Mouse (Mus musculus): ENCODE results near the gene Prl2c1.
"Not testable (repeated sequence)": the region's sequence is repeated elsewhere in the genome, so short reads cannot be mapped to it uniquely, and the experiment has no call there.

Prl2c1 gene

DNA sequence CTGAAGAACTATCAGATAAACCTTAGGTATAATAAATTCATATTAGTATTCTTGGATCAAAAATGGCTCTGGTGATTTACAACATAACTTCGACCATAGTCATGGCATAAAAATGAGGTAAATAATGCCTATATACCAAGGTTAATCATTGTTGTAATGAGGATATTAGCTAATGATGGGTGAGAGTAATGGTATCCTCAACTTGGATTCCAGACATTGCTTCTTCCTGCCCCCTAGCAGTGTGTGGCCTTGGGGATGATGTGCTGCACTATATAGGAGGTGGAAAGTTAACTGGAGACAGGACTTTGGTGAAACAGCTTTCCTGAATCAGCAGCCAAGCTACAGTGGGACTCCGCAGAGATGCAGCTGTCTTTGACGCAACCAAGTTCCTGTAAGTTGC, at the start of gene Prl2c1:
Gene Prl2c1, plus strand, starts transcription at position 301 of the 400 bp plus-strand sequence.
- no peak for DNase-seq

DNA sequence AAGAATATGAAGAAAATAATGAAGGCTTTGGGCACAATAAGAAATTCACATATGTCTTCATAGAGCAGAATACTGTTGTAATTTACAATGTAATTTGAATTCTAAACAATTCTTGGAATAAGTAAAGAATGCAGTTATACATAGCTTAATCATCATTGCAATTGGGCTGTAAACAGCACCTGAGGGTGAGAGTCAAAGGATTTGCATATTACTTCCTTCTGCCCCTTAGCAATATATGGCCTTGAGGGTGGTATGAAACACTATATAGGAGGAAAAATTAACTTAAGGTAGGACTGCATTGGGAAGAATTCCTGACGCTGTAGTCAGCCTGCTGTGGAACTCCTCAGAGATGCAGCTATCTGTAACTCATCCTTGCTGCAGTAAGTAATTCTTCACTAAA, 47.8 kb upstream of the Prl2c1 start, which contains the start of gene Prl2a1:
Gene Prl2a1, plus strand, starts transcription at position 301 of the 400 bp plus-strand sequence.
- DNase-seq, result no peak

DNA sequence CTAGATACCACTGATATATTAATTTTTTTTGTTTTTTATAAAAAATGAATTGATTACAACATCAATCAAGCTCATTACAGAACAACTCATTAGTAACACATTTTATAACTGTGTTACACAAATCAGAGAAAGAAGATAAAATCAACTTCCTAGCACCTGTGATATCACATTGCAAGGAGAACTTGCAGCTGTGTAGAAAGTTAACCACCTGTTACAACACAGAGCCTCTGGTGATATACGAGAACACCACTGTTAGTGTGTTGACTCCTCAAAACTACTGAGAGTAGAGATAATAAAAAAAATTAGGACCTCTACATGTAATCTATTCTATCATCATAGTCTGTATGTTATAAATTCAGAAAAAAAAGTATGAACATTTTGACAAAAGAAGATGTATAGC, 46.4 kb upstream of the Prl2c1 start:
- no peak for DNase-seq

DNA sequence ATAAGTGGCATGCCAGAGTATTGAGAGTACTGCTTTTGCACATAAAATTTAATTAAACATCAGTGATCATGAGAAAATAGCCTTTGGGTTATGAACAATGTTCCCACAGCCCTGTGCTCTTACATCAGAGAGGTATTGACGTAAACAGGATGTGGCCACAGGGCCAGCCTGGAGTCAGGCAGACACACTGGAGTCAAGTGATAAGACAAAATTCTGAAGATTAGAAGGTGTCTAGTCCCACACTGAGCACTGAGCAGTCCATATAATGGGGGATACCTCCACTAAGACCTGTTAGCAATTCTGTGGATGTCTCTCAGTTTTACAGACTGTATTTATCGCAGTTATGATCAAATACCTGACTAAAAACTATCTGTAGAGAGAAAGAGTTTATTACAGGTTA, 55.1 kb downstream of the Prl2c1 start:
- not testable (repeated sequence) for DNase-seq

Measured in thymus, postnatal 14 days (tissue).